Mouse (Mus musculus): ENCODE results near the gene Mink1. TPM values are rescaled to one million over a fixed set of nuclear protein-coding genes. Genes with fewer than 3 reads are reported as not detected.

Gene Mink1
- polyA plus RNA-seq, 1 experiment from 2014 or later = 19.9 TPM

DNA sequence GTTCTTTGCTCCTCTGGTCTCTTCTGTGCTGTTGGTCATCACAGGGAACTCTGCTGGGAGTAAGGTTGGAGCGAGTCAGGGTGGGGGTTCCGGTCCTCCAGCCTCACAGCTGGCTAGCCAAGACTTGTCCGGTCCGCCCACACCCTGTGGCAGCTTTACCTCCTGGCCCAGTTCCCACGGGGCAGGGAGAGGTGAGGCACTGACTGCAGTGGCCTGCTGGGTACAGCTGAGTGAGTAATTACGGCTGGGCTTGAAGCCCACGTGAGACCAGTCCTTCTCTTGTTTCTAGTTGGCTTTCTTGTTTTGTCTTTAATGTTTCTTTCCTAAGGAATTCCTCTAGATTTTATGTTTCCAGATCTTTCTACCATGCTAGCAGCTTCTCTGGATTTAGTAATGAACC is 22.8 kb downstream of the Mink1 start:
- 56% methylated on average over 7 of the region's 7 CpGs for WGBS
- Histone ChIP-seq H3K27me3 (replicated peaks; ENCODE audit: control insufficient read depth, insufficient read depth, low read length) (no peaks in the 10 kb centered on the region), H3K4me3 (ENCODE audit: low read depth, low read length) (no peak overlapping the region), H3K9ac (ENCODE audit: low read length) (no peak overlapping the region), H3K36me3 (ENCODE audit: control insufficient read depth, insufficient read depth, low read length) (no peaks in the 10 kb centered on the region), H3K9me3 (ENCODE audit: control insufficient read depth, low read length) (no peaks in the 10 kb centered on the region), H3K4me2 (ENCODE audit: low read length) (no peak overlapping the region), H3K4me1 (replicated peaks; ENCODE audit: control insufficient read depth, insufficient read depth, low read length) (peaks cover 37% of the 10 kb centered on the region), H3K27ac (ENCODE audit: low read depth) (no peak overlapping the region)
- no peak for DNase-seq (ENCODE audit: low spot score)
- ATAC-seq (replicated peaks; ENCODE audit: low FRiP score, low TSS enrichment, low read depth) = no peak

DNA sequence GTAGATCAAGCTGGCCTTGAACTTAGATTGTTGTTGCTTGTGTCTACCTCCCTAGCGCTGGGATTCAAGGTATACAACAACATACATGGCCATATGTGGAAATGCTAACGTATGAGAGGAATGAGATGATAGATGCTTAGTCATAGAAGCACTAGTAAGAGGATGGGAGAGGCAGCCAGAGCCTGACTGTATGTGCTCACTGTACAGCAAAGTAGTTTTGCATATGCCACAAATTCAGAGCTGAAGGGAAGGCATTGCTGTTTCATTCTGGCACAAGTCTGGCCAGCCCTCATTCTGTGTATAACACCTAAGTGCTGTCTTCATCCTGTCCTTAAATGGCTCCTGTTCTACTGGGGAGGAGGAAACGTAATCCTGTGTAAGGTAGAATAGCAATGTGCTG is 23.6 kb downstream of the Mink1 start:
- no peak overlapping the region for H3K9ac ChIP-seq (ENCODE audit: low read length)
- ATAC-seq (replicated peaks; ENCODE audit: low FRiP score, low TSS enrichment, low read depth) = no peak
- no peak overlapping the region for H3K4me2 ChIP-seq (ENCODE audit: low read length)
- H3K36me3 ChIP-seq (ENCODE audit: control insufficient read depth, insufficient read depth, low read length) = no peaks in the 10 kb centered on the region
- no peak for DNase-seq (ENCODE audit: low spot score)
- H3K27ac ChIP-seq (ENCODE audit: low read depth) = no peak overlapping the region
- no peaks in the 10 kb centered on the region for H3K9me3 ChIP-seq (ENCODE audit: control insufficient read depth, low read length)
- H3K4me1 ChIP-seq (replicated peaks; ENCODE audit: control insufficient read depth, insufficient read depth, low read length) = peaks cover 33% of the 10 kb centered on the region
- H3K27me3 ChIP-seq (replicated peaks; ENCODE audit: control insufficient read depth, insufficient read depth, low read length) = no peaks in the 10 kb centered on the region
- WGBS = 86% methylated on average over 3 of the region's 3 CpGs
- H3K4me3 ChIP-seq (ENCODE audit: low read depth, low read length) = no peak overlapping the region

DNA sequence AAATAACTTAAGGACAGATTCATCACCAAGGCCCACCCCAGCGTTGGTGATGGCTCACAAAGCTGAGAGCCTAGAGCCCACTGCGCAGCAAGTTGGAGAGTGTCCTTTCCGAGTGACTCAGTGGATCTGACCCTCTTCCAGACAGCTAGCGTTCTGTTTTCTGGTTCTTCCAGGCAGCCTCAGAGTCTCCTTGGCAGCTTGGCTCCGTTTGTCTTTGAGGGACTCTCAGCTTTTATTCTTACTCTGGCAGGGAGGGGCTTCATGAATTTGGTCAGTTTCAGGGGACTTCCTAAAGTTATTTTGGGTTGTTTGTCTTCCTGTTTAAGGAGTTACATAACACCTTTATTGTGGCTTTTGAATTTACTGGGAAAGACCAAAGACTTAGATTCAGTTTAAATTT is 24.3 kb downstream of the Mink1 start:
- no peak overlapping the region for H3K4me2 ChIP-seq (ENCODE audit: low read length)
- H3K36me3 ChIP-seq (ENCODE audit: control insufficient read depth, insufficient read depth, low read length) = no peaks in the 10 kb centered on the region
- ATAC-seq (replicated peaks; ENCODE audit: low FRiP score, low TSS enrichment, low read depth) (no peak), DNase-seq (ENCODE audit: low spot score) (no peak)
- WGBS = 73% methylated on average over 5 of the region's 5 CpGs
- H3K27me3 ChIP-seq (replicated peaks; ENCODE audit: control insufficient read depth, insufficient read depth, low read length) = no peaks in the 10 kb centered on the region
- H3K27ac ChIP-seq (ENCODE audit: low read depth) = no peak overlapping the region
- H3K9ac ChIP-seq (ENCODE audit: low read length) = no peak overlapping the region
- no peak overlapping the region for H3K4me3 ChIP-seq (ENCODE audit: low read depth, low read length)
- H3K4me1 ChIP-seq (replicated peaks; ENCODE audit: control insufficient read depth, insufficient read depth, low read length) = peaks cover 31% of the 10 kb centered on the region
- no peaks in the 10 kb centered on the region for H3K9me3 ChIP-seq (ENCODE audit: control insufficient read depth, low read length)

DNA sequence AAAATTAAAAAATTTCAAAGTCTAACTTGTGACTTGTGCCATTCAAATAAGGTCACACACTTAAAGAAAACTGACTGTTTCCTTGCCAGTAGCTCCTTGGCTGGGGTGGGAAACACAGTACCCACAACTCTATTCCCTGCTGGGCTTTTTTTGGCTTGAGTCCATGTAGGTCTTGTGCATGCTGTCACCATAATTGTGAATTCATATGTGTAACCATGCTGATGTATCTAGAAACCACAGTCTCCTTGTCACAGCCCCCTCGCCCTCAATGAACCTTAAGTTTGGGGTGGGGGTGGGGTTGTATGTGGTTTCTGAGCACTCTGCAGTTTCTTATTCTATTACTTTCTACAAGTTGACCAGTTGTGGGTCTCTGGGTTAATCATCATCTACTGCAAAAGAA is 29.1 kb downstream of the Mink1 start:
- H3K36me3 ChIP-seq (ENCODE audit: control insufficient read depth, insufficient read depth, low read length) = no peaks in the 10 kb centered on the region
- no peaks in the 10 kb centered on the region for H3K9me3 ChIP-seq (ENCODE audit: control insufficient read depth, low read length)
- no peaks in the 10 kb centered on the region for H3K27me3 ChIP-seq (replicated peaks; ENCODE audit: control insufficient read depth, insufficient read depth, low read length)
- H3K4me3 ChIP-seq (ENCODE audit: low read depth, low read length) = no peak overlapping the region
- ATAC-seq (replicated peaks; ENCODE audit: low FRiP score, low TSS enrichment, low read depth) (no peak), DNase-seq (ENCODE audit: low spot score) (no peak)
- no peak overlapping the region for H3K27ac ChIP-seq (ENCODE audit: low read depth)
- no peak overlapping the region for H3K4me2 ChIP-seq (ENCODE audit: low read length)
- no peaks in the 10 kb centered on the region for H3K4me1 ChIP-seq (replicated peaks; ENCODE audit: control insufficient read depth, insufficient read depth, low read length)
- no peak overlapping the region for H3K9ac ChIP-seq (ENCODE audit: low read length)
- WGBS = 96% methylated on average over 1 of the region's 1 CpGs

DNA sequence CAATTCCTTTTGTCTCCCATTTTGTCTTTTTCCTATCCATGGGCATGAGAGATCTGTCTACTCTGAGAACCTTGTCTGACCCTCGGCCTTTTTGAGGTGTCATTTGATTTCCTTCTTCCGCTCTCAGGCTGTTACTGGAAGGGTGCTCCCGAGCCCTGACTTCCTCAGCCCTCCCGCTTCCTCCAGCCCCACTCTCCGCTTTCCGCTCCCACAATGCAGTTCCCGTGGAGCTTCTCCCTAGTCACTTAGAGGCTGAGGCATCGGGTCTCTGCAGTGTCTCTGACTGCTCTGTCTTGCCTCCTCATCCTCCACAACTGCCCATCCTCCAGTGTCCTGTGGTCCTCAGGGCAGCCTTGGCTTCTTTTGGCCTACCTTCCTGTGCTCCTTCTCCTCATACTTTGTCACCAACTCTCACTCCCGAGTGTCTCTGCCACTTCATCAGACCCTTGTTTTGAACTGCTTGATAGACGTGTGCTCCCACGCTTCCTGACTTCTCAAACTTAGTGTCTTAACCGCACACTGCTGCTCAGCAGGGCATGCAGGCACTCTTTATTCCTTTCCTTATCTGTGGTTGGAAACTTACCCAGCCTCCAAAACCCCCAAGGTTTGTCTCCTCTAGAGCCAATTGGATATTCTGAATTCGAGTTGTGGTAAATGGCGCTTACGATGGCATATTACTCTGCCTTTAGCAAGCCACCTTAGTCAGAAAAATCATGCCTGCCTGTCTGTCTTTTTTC is 31.7 kb downstream of the Mink1 start:
- ATAC-seq (replicated peaks; ENCODE audit: low FRiP score, low TSS enrichment, low read depth) (no peak), DNase-seq (ENCODE audit: low spot score) (no peak)
- no peak overlapping the region for H3K4me2 ChIP-seq (ENCODE audit: low read length)
- H3K27me3 ChIP-seq (replicated peaks; ENCODE audit: control insufficient read depth, insufficient read depth, low read length) = no peaks in the 10 kb centered on the region
- no peak overlapping the region for H3K4me3 ChIP-seq (ENCODE audit: low read depth, low read length)
- peaks cover 26% of the 10 kb centered on the region for H3K36me3 ChIP-seq (ENCODE audit: control insufficient read depth, insufficient read depth, low read length)
- no peaks in the 10 kb centered on the region for H3K4me1 ChIP-seq (replicated peaks; ENCODE audit: control insufficient read depth, insufficient read depth, low read length)
- no peak overlapping the region for H3K9ac ChIP-seq (ENCODE audit: low read length)
- no peaks in the 10 kb centered on the region for H3K9me3 ChIP-seq (ENCODE audit: control insufficient read depth, low read length)
- WGBS = 79% methylated on average over 15 of the region's 15 CpGs
- H3K27ac ChIP-seq (ENCODE audit: low read depth) = no peak overlapping the region

DNA sequence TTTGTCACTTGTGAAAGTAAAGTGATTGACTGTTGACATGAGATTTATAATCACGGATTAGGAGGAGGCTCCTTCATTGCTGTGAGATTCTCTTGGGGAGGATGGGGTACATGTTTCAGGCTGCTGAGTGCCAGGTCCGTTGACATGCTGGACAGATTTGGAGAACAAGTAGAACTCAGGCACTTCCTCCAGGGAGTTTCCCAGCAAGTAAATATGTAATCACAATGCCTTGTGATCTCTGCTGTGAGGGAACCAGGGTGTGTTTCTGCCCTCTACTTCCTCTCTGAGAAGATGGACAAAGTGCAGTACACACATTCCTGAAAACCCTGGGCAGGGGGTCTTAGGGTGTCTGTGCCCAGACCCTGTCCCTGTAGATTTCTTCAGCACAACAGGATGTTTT is 33.0 kb downstream of the Mink1 start:
- Histone ChIP-seq H3K9ac (ENCODE audit: low read length) (no peak overlapping the region), H3K4me2 (ENCODE audit: low read length) (no peak overlapping the region), H3K4me1 (replicated peaks; ENCODE audit: control insufficient read depth, insufficient read depth, low read length) (no peaks in the 10 kb centered on the region), H3K4me3 (ENCODE audit: low read depth, low read length) (no peak overlapping the region), H3K36me3 (ENCODE audit: control insufficient read depth, insufficient read depth, low read length) (peaks cover 34% of the 10 kb centered on the region), H3K27ac (ENCODE audit: low read depth) (no peak overlapping the region), H3K27me3 (replicated peaks; ENCODE audit: control insufficient read depth, insufficient read depth, low read length) (no peaks in the 10 kb centered on the region), H3K9me3 (ENCODE audit: control insufficient read depth, low read length) (no peaks in the 10 kb centered on the region)
- DNase-seq (ENCODE audit: low spot score) (no peak), ATAC-seq (replicated peaks; ENCODE audit: low FRiP score, low TSS enrichment, low read depth) (no peak)
- 53% methylated on average over 2 of the region's 2 CpGs for WGBS

DNA sequence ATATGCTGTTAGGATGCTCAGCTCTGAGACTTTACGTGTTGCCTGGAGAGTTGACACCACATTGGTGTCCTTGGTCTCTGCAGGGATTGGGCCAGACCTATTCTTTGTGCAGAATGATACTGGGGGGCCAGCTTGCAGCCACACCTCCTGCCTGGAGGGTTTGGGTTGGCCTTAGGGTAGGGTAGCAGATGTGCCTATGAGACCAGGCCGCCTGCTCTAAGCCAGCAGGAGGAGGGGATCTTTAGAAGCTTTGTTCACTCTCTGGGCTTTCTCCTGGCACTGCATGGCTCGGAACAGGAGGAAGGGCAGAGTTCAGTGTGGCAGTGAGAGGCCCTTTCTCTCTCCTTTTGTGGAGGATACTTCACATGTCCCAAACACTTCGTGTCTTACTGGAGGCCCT is 33.4 kb downstream of the Mink1 start:
- no peak for ATAC-seq (replicated peaks; ENCODE audit: low FRiP score, low TSS enrichment, low read depth)
- Histone ChIP-seq H3K36me3 (ENCODE audit: control insufficient read depth, insufficient read depth, low read length) (peaks cover 34% of the 10 kb centered on the region), H3K27me3 (replicated peaks; ENCODE audit: control insufficient read depth, insufficient read depth, low read length) (no peaks in the 10 kb centered on the region), H3K27ac (ENCODE audit: low read depth) (no peak overlapping the region), H3K4me1 (replicated peaks; ENCODE audit: control insufficient read depth, insufficient read depth, low read length) (no peaks in the 10 kb centered on the region), H3K9me3 (ENCODE audit: control insufficient read depth, low read length) (no peaks in the 10 kb centered on the region), H3K4me3 (ENCODE audit: low read depth, low read length) (no peak overlapping the region), H3K4me2 (ENCODE audit: low read length) (no peak overlapping the region), H3K9ac (ENCODE audit: low read length) (no peak overlapping the region)
- DNase-seq (ENCODE audit: low spot score) = no peak
- WGBS = 74% methylated on average over 4 of the region's 4 CpGs

DNA sequence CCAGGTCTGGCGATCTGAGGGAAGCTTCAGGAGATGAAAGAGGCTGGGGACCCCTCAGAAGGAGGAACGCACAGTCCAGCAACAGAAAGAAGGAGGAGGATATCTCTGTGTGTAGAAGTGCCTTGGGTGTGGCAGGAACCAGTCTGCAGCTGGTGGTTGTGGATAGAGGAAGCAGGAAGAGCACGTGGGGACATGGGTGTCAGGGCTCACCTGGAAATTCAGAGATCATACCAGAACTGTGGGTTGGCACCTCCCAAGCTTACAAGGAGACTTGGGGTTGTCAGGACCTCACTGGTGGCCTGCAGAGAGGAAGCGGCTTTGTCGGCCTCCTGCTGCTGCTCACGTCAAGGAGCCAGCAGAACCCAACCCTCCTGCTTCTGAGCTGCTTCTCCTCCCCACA is 34.6 kb downstream of the Mink1 start:
- no peak overlapping the region for H3K9ac ChIP-seq (ENCODE audit: low read length)
- no peak overlapping the region for H3K4me3 ChIP-seq (ENCODE audit: low read depth, low read length)
- ATAC-seq (replicated peaks; ENCODE audit: low FRiP score, low TSS enrichment, low read depth) (no peak), DNase-seq (ENCODE audit: low spot score) (no peak)
- no peaks in the 10 kb centered on the region for H3K27me3 ChIP-seq (replicated peaks; ENCODE audit: control insufficient read depth, insufficient read depth, low read length)
- no peaks in the 10 kb centered on the region for H3K4me1 ChIP-seq (replicated peaks; ENCODE audit: control insufficient read depth, insufficient read depth, low read length)
- H3K27ac ChIP-seq (ENCODE audit: low read depth) = no peak overlapping the region
- no peak overlapping the region for H3K4me2 ChIP-seq (ENCODE audit: low read length)
- peaks cover 44% of the 10 kb centered on the region for H3K36me3 ChIP-seq (ENCODE audit: control insufficient read depth, insufficient read depth, low read length)
- no peaks in the 10 kb centered on the region for H3K9me3 ChIP-seq (ENCODE audit: control insufficient read depth, low read length)
- WGBS = 80% methylated on average over 6 of the region's 6 CpGs

DNA sequence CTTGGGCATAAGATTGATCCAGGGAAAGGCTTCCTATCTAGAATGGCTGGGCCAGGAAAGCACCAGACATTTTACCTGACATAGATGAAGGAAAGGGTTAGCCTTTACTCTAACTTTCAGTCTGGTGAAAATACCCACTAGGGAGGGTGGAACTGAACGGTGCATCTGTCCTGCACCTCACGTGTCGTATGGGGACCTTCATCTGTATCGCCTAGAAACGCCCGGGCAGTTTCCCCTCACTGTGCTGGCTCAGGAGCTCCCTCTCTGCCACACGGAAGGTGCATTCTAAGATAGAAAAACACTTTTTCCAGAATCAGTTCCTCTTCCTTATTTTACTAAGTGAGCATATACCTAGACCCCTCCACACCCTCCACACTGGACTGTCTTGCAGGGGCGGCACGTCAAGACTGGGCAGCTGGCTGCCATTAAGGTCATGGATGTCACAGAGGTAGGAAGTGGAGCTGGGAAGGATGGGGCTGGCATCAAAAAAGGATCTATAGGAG is 35.8 kb downstream of the Mink1 start:
- H3K4me1 ChIP-seq (replicated peaks; ENCODE audit: control insufficient read depth, insufficient read depth, low read length) = no peaks in the 10 kb centered on the region
- no peak overlapping the region for H3K4me3 ChIP-seq (ENCODE audit: low read depth, low read length)
- no peak for ATAC-seq (replicated peaks; ENCODE audit: low FRiP score, low TSS enrichment, low read depth)
- no peaks in the 10 kb centered on the region for H3K27me3 ChIP-seq (replicated peaks; ENCODE audit: control insufficient read depth, insufficient read depth, low read length)
- 85% methylated on average over 9 of the region's 9 CpGs for WGBS
- DNase-seq (ENCODE audit: low spot score) = no peak
- no peak overlapping the region for H3K27ac ChIP-seq (ENCODE audit: low read depth)
- H3K36me3 ChIP-seq (ENCODE audit: control insufficient read depth, insufficient read depth, low read length) = peaks cover 54% of the 10 kb centered on the region
- no peak overlapping the region for H3K4me2 ChIP-seq (ENCODE audit: low read length)
- no peaks in the 10 kb centered on the region for H3K9me3 ChIP-seq (ENCODE audit: control insufficient read depth, low read length)
- H3K9ac ChIP-seq (ENCODE audit: low read length) = no peak overlapping the region

Data from intestine, embryonic 14.5 days (tissue).